Mouse (Mus musculus) heart, embryonic 12.5 days (tissue): ENCODE data around the gene Bex2. TPM values are rescaled to one million over a fixed set of nuclear protein-coding genes. Genes with fewer than 3 reads are reported as not detected.
"Not testable (repeated sequence)": the region's sequence is repeated elsewhere in the genome, so short reads cannot be mapped to it uniquely, and the experiment has no call there.

Experiments used
- ATAC-seq: fragments of 200-750 bp; cut with Nextera tagmentation; 2 replicates; pipeline ENCODE4 v1.8.0; 2017; ENCODE audit warnings: moderate TSS enrichment, moderate library complexity; ENCODE audit not compliant: insufficient number of reproducible peaks, low FRiP score
- H3K27ac ChIP-seq: fragments of 300-500 bp; sonication (generic); 2 replicates; pipeline ENCODE4 v1.5.1; 2016; ENCODE audit warnings: mild to moderate bottlenecking, moderate library complexity; ENCODE audit not compliant: poor library complexity, severe bottlenecking
- H3K27me3 ChIP-seq: fragments of 300-500 bp; sonication (generic); replicated peaks from 2 replicates; pipeline ENCODE4 v1.6.1; 2016; ENCODE audit warnings: mild to moderate bottlenecking, moderate library complexity
- H3K36me3 ChIP-seq: fragments of 300-500 bp; sonication (generic); 2 replicates; pipeline ENCODE4 v1.6.1; 2016; ENCODE audit warnings: mild to moderate bottlenecking, moderate library complexity
- H3K4me1 ChIP-seq: fragments of 300-500 bp; sonication (generic); replicated peaks from 2 replicates; pipeline ENCODE4 v1.6.1; 2016; ENCODE audit warnings: mild to moderate bottlenecking
- H3K4me2 ChIP-seq: fragments of 300-500 bp; sonication (generic); 2 replicates; pipeline ENCODE4 v1.6.1; 2016; ENCODE audit warnings: mild to moderate bottlenecking, moderate library complexity
- H3K4me3 ChIP-seq: fragments of 300-500 bp; sonication (generic); 2 replicates; pipeline ENCODE4 v1.5.1; 2016; ENCODE audit warnings: mild to moderate bottlenecking
- H3K9ac ChIP-seq: fragments of 300-500 bp; sonication (generic); 2 replicates; pipeline ENCODE4 v1.6.1; 2016; ENCODE audit warnings: mild to moderate bottlenecking, moderate library complexity
- H3K9me3 ChIP-seq: fragments of 300-500 bp; sonication (generic); replicated peaks from 2 replicates; pipeline ENCODE4 v1.6.1; 2016; ENCODE audit warnings: mild to moderate bottlenecking, moderate library complexity
- WGBS: fragments of 180-500 bp; shearing (Covaris S2); methylation state at CpG from one replicate; pipeline ENCODE4 v1.1.7; 2016; 5-methylcytosine and 5-hydroxymethylcytosine counted together
- polyA plus RNA-seq: library from polyadenylated mRNA; unstranded; fragments of >200 nt; fragmentation: Nextera tagmentation; extraction: Ambion mirVana; gene quantifications from 2 replicates; pipeline ENCODE4 v1.2.1, GENCODE M21; 2016

Gene Bex2
- polyA plus RNA-seq, 1 experiment from 2014 or later: 50.0 TPM

GRCm38 (mm10) chrX:136051219-136051618 is 16.8 kb downstream of the Bex2 start:
- Histone ChIP-seq H3K9ac (no peak overlapping the region), H3K27me3 (no peaks in the 10 kb centered on the region), H3K4me1 (no peaks in the 10 kb centered on the region), H3K4me2 (no peak overlapping the region), H3K36me3 (no peaks in the 10 kb centered on the region), H3K9me3 (no peaks in the 10 kb centered on the region), H3K27ac (no peak overlapping the region), H3K4me3 (no peak overlapping the region)
- 65% methylated on average over 2 of the region's 2 CpGs for WGBS
- ATAC-seq: no peak

GRCm38 (mm10) chrX:136047528-136047927 is 20.5 kb downstream of the Bex2 start:
- no peaks in the 10 kb centered on the region for H3K27me3 ChIP-seq

GRCm38 (mm10) chrX:136043726-136044125 is 24.3 kb downstream of the Bex2 start:
- Histone ChIP-seq H3K9ac (no peak overlapping the region), H3K9me3 (no peaks in the 10 kb centered on the region), H3K4me3 (no peak overlapping the region), H3K27me3 (no peaks in the 10 kb centered on the region), H3K4me2 (no peak overlapping the region), H3K36me3 (no peaks in the 10 kb centered on the region), H3K27ac (no peak overlapping the region), H3K4me1 (no peaks in the 10 kb centered on the region)
- 100% methylated on average over 1 of the region's 1 CpGs for WGBS
- ATAC-seq: no peak

More at GRCm38 (mm10) chrX:136047528-136047927, 20.5 kb downstream of the Bex2 start:
- no peak overlapping the region for H3K9ac ChIP-seq
- whole genome bisulfite sequencing: 16% methylated on average over 5 of the region's 5 CpGs
- H3K4me1 ChIP-seq: no peaks in the 10 kb centered on the region
- no peaks in the 10 kb centered on the region for H3K9me3 ChIP-seq
- H3K4me2 ChIP-seq: no peak overlapping the region
- no peaks in the 10 kb centered on the region for H3K36me3 ChIP-seq
- H3K4me3 ChIP-seq: no peak overlapping the region
- ATAC-seq: no peak
- no peak overlapping the region for H3K27ac ChIP-seq

- not testable (repeated sequence) for H3K4me1 ChIP-seq, H3K9me3 ChIP-seq, H3K9ac ChIP-seq, H3K27ac ChIP-seq, H3K36me3 ChIP-seq, H3K27me3 ChIP-seq
- Histone ChIP-seq H3K4me2 (peak within 1 kb of the TSS; percentile 59), H3K4me3 (peak within 1 kb of the TSS; percentile 33)
- 15% methylated on average over 11 of the region's 49 CpGs for WGBS
- ATAC-seq: peak; percentile 89
These were observed 35.0 kb downstream of the Bex2 start, which contains the start of gene Arxes1 for GRCm38 (mm10) chrX:136032799-136033763. Arxes1 (plus strand) TSS chrX:136033367.

GRCm38 (mm10) chrX:136030331-136030730 is 37.7 kb downstream of the Bex2 start:
- 62% methylated on average over 1 of the region's 1 CpGs for WGBS
- Histone ChIP-seq H3K9me3 (no peaks in the 10 kb centered on the region), H3K27me3 (no peaks in the 10 kb centered on the region), H3K4me1 (peaks cover 3% of the 10 kb centered on the region; the same call in 1 of the 2 replicates), H3K4me2 (no peak overlapping the region), H3K27ac (no peak overlapping the region), H3K36me3 (no peaks in the 10 kb centered on the region), H3K9ac (no peak overlapping the region), H3K4me3 (no peak overlapping the region)
- no peak for ATAC-seq

Other genes starting within 250 kb of the Bex2 start
- gene Gprasp2, start 229.2 kb downstream of the Bex2 start, polyA plus RNA-seq: 23.1 and 23.9 TPM in 2 replicates
- 87.1 and 89.7 TPM in 2 replicates for gene Arxes2, start 74.4 kb downstream of the Bex2 start, polyA plus RNA-seq
- 35.3 and 36.9 TPM in 2 replicates for gene Arxes1, start 34.9 kb downstream of the Bex2 start, polyA plus RNA-seq
- 0.68 and 0.78 TPM in 2 replicates for gene Nxf3, start 17.0 kb upstream of the Bex2 start, polyA plus RNA-seq
- 216 and 218 TPM in 2 replicates for gene Bex4, start 70.8 kb upstream of the Bex2 start, polyA plus RNA-seq
- 265 and 277 TPM in 2 replicates for gene Tceal8, start 104.1 kb upstream of the Bex2 start, polyA plus RNA-seq
- gene Tceal5, start 135.6 kb upstream of the Bex2 start, polyA plus RNA-seq: 17.3 and 18.1 TPM in 2 replicates
- gene Tceal7, start 146.5 kb upstream of the Bex2 start, polyA plus RNA-seq: 9.2 and 10.6 TPM in 2 replicates
- gene Bex1, start 147.3 kb upstream of the Bex2 start, polyA plus RNA-seq: 208 and 215 TPM in 2 replicates
- gene Tceal9, start 176.8 kb upstream of the Bex2 start, polyA plus RNA-seq: 543 and 559 TPM in 2 replicates
- gene Bex3, start 202.0 kb upstream of the Bex2 start, polyA plus RNA-seq: 661 and 676 TPM in 2 replicates